Comparison of ENCODE assay signal across 15 mouse cellular contexts in the genomic region with DNA sequence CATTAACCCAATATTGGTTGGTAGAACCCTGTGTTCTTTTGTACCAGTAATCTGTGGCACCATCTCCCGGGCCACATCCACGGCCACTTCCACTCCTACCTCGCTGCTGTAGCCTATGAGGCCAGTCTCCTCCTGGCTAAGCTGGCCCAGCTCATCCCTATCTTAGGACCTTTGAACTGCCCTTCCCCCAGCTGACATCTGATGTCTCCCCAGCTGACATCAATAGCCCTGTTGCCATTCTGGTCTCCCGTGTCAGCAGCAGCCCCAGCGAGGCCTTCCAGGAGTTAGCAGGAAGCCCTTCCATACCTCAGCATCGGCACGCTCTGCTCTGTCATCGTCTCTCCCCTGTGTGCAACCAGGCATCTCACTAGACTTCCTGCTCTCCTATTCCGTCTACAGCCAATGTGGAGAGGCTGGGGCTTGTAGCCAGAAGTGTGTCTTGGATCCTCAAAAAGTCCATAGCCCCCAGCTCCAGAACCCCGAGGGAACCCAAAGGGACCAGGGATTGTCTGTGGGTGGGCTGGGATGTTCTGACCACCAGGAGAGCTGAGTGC. TPM values are rescaled to one million over a fixed set of nuclear protein-coding genes. Genes with fewer than 3 reads are reported as not detected.
DNase-seq lines count a peak whose midpoint lies in the region; ATAC-seq lines count a peak whose summit lies in the region.
"Had no signal": no experiment of that assay in that cellular context is flagged by ENCODE, and none has a peak within 500 bp of the region (broad histone marks: within the 10 kb centered on the region; RNA-seq: fewer than 3 reads in every experiment).

No protein-coding gene starts in this region.

- no peaks in the 10 kb centered on the region for H3K36me3 ChIP-seq in kidney, embryonic 16.5 days (ENCODE audit: insufficient read depth, low read length)
- no peaks in the 10 kb centered on the region; the same call in 1 of the 2 replicates for H3K36me3 ChIP-seq in hindbrain, embryonic 10.5 days
- H3K36me3 ChIP-seq: hindbrain, embryonic 13.5 days had no signal

- no peak overlapping the region for H3K4me3 ChIP-seq in kidney, embryonic 16.5 days (ENCODE audit: low read length)
- H3K4me3 ChIP-seq in hindbrain, embryonic 10.5 days, result no peak overlapping the region
- H3K4me3 ChIP-seq: hindbrain, embryonic 13.5 days; left cerebral cortex, adult 2 months had no signal

- no peak overlapping the region for H3K27ac ChIP-seq in kidney, embryonic 16.5 days (ENCODE audit: low read length)
- no peak overlapping the region for H3K27ac ChIP-seq in hindbrain, embryonic 10.5 days
- H3K27ac ChIP-seq: hindbrain, embryonic 13.5 days; left cerebral cortex, adult 2 months; liver, embryonic 14.5 days had no signal

- no peak overlapping the region for H3K9ac ChIP-seq in kidney, embryonic 16.5 days (replicated peaks; ENCODE audit: low read length)
- H3K9ac ChIP-seq: hindbrain, embryonic 13.5 days; liver, embryonic 14.5 days had no signal

- 19% methylated on average over 10 of the region's 10 CpGs for WGBS in kidney, embryonic 16.5 days
- WGBS in hindbrain, embryonic 10.5 days, result 36% methylated on average over 10 of the region's 10 CpGs

- no peaks in the 10 kb centered on the region for H3K27me3 ChIP-seq in kidney, embryonic 16.5 days (ENCODE audit: insufficient read depth, low read length)
- no peaks in the 10 kb centered on the region for H3K27me3 ChIP-seq in hindbrain, embryonic 10.5 days (ENCODE audit: insufficient read depth, poor library complexity, severe bottlenecking)

- intact Hi-C loops in gastrocnemius, postnatal 36 days (cut with DNase I), result loop anchor here (10.0 kb wide), 1 partner anchor 298 kb away; no protein-coding TSS in a partner anchor

- DNase-seq in gastrocnemius, adult 18-20 months (ENCODE audit: low spot score), result peak; percentile 68
- no peak for DNase-seq in gastrocnemius, postnatal 4 days (ENCODE audit: low spot score in 2 of 2)
- no peak for DNase-seq in kidney, adult 9 months
- peak; percentile 9 for DNase-seq in CD4-positive, CD25-positive, alpha-beta regulatory T cell, adult 2 months (ENCODE audit: low read depth, low spot score)
- peak; percentile 12 to 22 for DNase-seq in gastrocnemius, postnatal 36 days
- DNase-seq in left cerebral cortex, adult 18-20 months (ENCODE audit: low spot score in 2 of 2), result no peak
- no peak for DNase-seq in hindbrain, embryonic 10.5 days (ENCODE audit: low spot score)
- DNase-seq: adrenal gland, adult 8-10 months; B cell, adult 2 months; cerebellum, postnatal 36 days had no signal

- H3K9me3 ChIP-seq in kidney, embryonic 16.5 days (ENCODE audit: low read length), result no peaks in the 10 kb centered on the region
- H3K9me3 ChIP-seq in hindbrain, embryonic 10.5 days, result no peaks in the 10 kb centered on the region
- H3K9me3 ChIP-seq: hindbrain, embryonic 13.5 days had no signal

- peak; percentile 52; the same call in 1 of the 2 replicates for ATAC-seq in kidney, embryonic 16.5 days (ENCODE audit: low FRiP score, low TSS enrichment)

- peaks cover 15% of the 10 kb centered on the region; the same call in 1 of the 2 replicates for H3K4me1 ChIP-seq in kidney, embryonic 16.5 days (ENCODE audit: insufficient read depth, low read length)
- H3K4me1 ChIP-seq in hindbrain, embryonic 10.5 days (replicated peaks), result peaks cover 12% of the 10 kb centered on the region

- H3K4me2 ChIP-seq in kidney, embryonic 16.5 days (replicated peaks; ENCODE audit: low read depth, low read length), result 0 out of 2 replicates have a peak overlapping the region, but pooled peaks have one; percentile 8
- H3K4me2 ChIP-seq: hindbrain, embryonic 13.5 days had no signal

RNA-seq across cellular contexts. Expression of a gene that starts 4.5 kb away (rescaled TPM):
- under 1 TPM in 1 of 2 experiments, not detected in 1; 0.34 TPM for total RNA-seq in gastrocnemius, adult 18-20 months (2021)
- 1 to 10 TPM in 1 of 2 experiments, under 1 TPM in 1; 0.83 to 1.1 TPM for total RNA-seq in gastrocnemius, postnatal 4 days (2021)
- polyA plus RNA-seq in kidney, embryonic 16.5 days (2015; fragmentation: Nextera tagmentation; extraction: Ambion mirVana), result 0.64 TPM in 1 of 2 replicates, not detected in the other
- total RNA-seq in gastrocnemius, postnatal 36 days (2021), result under 1 TPM in 1 of 2 experiments, not detected in 1; 0.52 TPM
- total RNA-seq in left cerebral cortex, adult 18-20 months (2021), result not detected
- polyA plus RNA-seq in hindbrain, embryonic 10.5 days (2016; fragmentation: Nextera tagmentation; extraction: Ambion mirVana), result 0.25 TPM in 1 of 2 replicates, not detected in the other
- polyA plus RNA-seq: hindbrain, embryonic 13.5 days; small intestine, adult 2 months had no signal

RNA-seq across cellular contexts. Expression of a gene that starts 18.4 kb away (rescaled TPM):
- total RNA-seq in gastrocnemius, adult 18-20 months (2021), result not detected
- total RNA-seq in gastrocnemius, postnatal 4 days (2021), result not detected
- polyA plus RNA-seq in kidney, embryonic 16.5 days (2015; fragmentation: Nextera tagmentation; extraction: Ambion mirVana), result 1.5 and 1.8 TPM in 2 replicates
- total RNA-seq in gastrocnemius, postnatal 36 days (2021), result not detected
- total RNA-seq in left cerebral cortex, adult 18-20 months (2021), result not detected
- polyA plus RNA-seq in hindbrain, embryonic 10.5 days (2016; fragmentation: Nextera tagmentation; extraction: Ambion mirVana), result 1.6 and 1.8 TPM in 2 replicates
- total RNA-seq: adrenal gland, adult 8-10 months; left cerebral cortex, adult 2 months had no signal
- polyA plus RNA-seq: small intestine, adult 2 months had no signal

RNA-seq across cellular contexts. Expression of a gene that starts 36.4 kb away (rescaled TPM):
- 10 to 100 TPM; 27.9 to 30.8 TPM for total RNA-seq in gastrocnemius, adult 18-20 months (2021)
- 10 to 100 TPM; 45.3 to 45.4 TPM for total RNA-seq in gastrocnemius, postnatal 4 days (2021)
- 81.2 and 85.3 TPM in 2 replicates for polyA plus RNA-seq in kidney, embryonic 16.5 days (2015; fragmentation: Nextera tagmentation; extraction: Ambion mirVana)
- total RNA-seq in gastrocnemius, postnatal 36 days (2021), result 10 to 100 TPM; 27.0 to 27.6 TPM
- 10 to 100 TPM; 71.0 to 74.2 TPM for total RNA-seq in left cerebral cortex, adult 18-20 months (2021)
- 89.3 and 98.1 TPM in 2 replicates for polyA plus RNA-seq in hindbrain, embryonic 10.5 days (2016; fragmentation: Nextera tagmentation; extraction: Ambion mirVana)

Comparison
In these comparisons a context has a peak if more than half of its experiments do, and no peak if none do; other contexts are left out.
1. DNase-seq: peak in gastrocnemius, adult 18-20 months (single experiment), CD4-positive, CD25-positive, alpha-beta regulatory T cell, adult 2 months (single experiment) and gastrocnemius, postnatal 36 days (2 of 2); none in gastrocnemius, postnatal 4 days (0 of 2), kidney, adult 9 months (single experiment), left cerebral cortex, adult 18-20 months (0 of 2) and hindbrain, embryonic 10.5 days (single experiment).